8 mouse cellular contexts compared by ENCODE assay signal in the genomic region with DNA sequence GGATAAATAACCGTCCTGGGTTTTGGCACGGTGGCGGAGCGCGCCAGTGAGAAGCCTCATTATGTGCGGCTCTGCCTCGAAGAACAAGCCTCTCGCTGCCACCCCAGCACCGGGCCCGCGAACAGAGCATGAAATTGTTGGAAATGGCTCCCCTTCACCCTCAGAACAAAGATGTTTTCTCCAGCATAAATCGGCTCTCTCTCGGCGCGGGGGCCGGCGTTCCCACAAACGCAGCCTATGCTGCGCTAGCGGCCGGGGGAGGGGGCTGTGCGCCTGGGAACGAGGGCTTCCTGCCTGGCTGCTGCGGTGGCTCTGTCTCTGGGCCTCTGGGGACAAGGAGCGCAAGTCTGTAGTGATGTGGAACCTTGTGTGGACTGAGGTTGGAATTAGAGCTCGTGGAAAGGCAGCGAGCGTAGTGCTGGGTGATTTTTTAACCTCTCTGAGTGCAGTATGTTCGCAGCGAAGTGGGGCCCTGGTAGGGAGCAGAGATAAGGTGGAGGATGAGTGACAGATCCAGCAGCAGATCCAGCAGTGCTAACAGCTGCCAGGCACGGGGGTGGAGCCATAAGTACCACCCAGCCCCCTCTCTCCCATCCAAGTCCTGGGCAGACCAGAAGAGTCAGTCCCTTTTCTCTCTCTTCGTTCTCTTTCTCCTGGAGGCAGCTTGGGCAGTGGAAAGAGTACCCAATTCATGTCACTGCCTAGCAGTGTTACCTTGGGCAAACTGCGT.
A peak's percentile ranks its signal among the peaks of the same experiment; 100 is the strongest.
DNase-seq lines count a peak whose midpoint lies in the region; ATAC-seq lines count a peak whose summit lies in the region.

No protein-coding gene starts in this region.

- peak overlapping the region; percentile 37; the same call in 1 of the 2 replicates for H3K27ac ChIP-seq in heart, embryonic 10.5 days
- H3K27ac ChIP-seq in embryonic facial prominence, embryonic 10.5 days (replicated peaks) = peak overlapping the region; percentile 59; the same call in 1 of the 2 replicates
- H3K27ac ChIP-seq in hindbrain, embryonic 16.5 days (ENCODE audit: low read depth, low read length) = peak overlapping the region; percentile 41
- no peak overlapping the region for H3K27ac ChIP-seq in limb, embryonic 15.5 days

- peaks cover 27% of the 10 kb centered on the region for H3K4me1 ChIP-seq in heart, embryonic 10.5 days
- H3K4me1 ChIP-seq in embryonic facial prominence, embryonic 10.5 days = peaks cover 20% of the 10 kb centered on the region
- H3K4me1 ChIP-seq in hindbrain, embryonic 16.5 days (ENCODE audit: control insufficient read depth, insufficient read depth, low read depth, low read length) = peaks cover 20% of the 10 kb centered on the region
- peaks cover 6% of the 10 kb centered on the region for H3K4me1 ChIP-seq in limb, embryonic 15.5 days

- 6% methylated on average over 33 of the region's 33 CpGs for WGBS in heart, embryonic 10.5 days
- 5% methylated on average over 33 of the region's 33 CpGs for WGBS in embryonic facial prominence, embryonic 10.5 days
- 5% methylated on average over 33 of the region's 33 CpGs for WGBS in hindbrain, embryonic 16.5 days
- 6% methylated on average over 33 of the region's 33 CpGs for WGBS in limb, embryonic 15.5 days

- peak overlapping the region; percentile 58 for H3K4me3 ChIP-seq in heart, embryonic 10.5 days
- peak overlapping the region; percentile 55 for H3K4me3 ChIP-seq in embryonic facial prominence, embryonic 10.5 days
- peak overlapping the region; percentile 36 for H3K4me3 ChIP-seq in hindbrain, embryonic 16.5 days (ENCODE audit: low read length)
- H3K4me3 ChIP-seq in limb, embryonic 15.5 days = peak overlapping the region; percentile 30

- intact Hi-C loops in heart, postnatal 36 days (cut with DNase I) = no loop called here

- H3K27me3 ChIP-seq in heart, embryonic 10.5 days (ENCODE audit: insufficient read depth, poor library complexity, severe bottlenecking) = peaks cover 50% of the 10 kb centered on the region
- H3K27me3 ChIP-seq in embryonic facial prominence, embryonic 10.5 days (replicated peaks; ENCODE audit: low read depth, poor library complexity, severe bottlenecking) = peaks cover 57% of the 10 kb centered on the region
- no peaks in the 10 kb centered on the region for H3K27me3 ChIP-seq in hindbrain, embryonic 16.5 days (replicated peaks; ENCODE audit: control insufficient read depth, insufficient read depth, low read length)
- H3K27me3 ChIP-seq in limb, embryonic 15.5 days = peaks cover 27% of the 10 kb centered on the region

- H3K9ac ChIP-seq in hindbrain, embryonic 16.5 days (ENCODE audit: low read depth, low read length) = peak overlapping the region; percentile 58
- H3K9ac ChIP-seq in limb, embryonic 15.5 days = no peak overlapping the region

- H3K9me3 ChIP-seq in heart, embryonic 10.5 days = no peaks in the 10 kb centered on the region
- H3K9me3 ChIP-seq in embryonic facial prominence, embryonic 10.5 days = no peaks in the 10 kb centered on the region
- no peaks in the 10 kb centered on the region for H3K9me3 ChIP-seq in hindbrain, embryonic 16.5 days (ENCODE audit: control insufficient read depth, low read length)
- no peaks in the 10 kb centered on the region for H3K9me3 ChIP-seq in limb, embryonic 15.5 days

- peak overlapping the region; percentile 60 for H3K4me2 ChIP-seq in hindbrain, embryonic 16.5 days (ENCODE audit: low read length)
- peak overlapping the region; percentile 53 for H3K4me2 ChIP-seq in limb, embryonic 15.5 days

- no peaks in the 10 kb centered on the region for H3K36me3 ChIP-seq in heart, embryonic 10.5 days
- H3K36me3 ChIP-seq in embryonic facial prominence, embryonic 10.5 days (replicated peaks) = no peaks in the 10 kb centered on the region
- no peaks in the 10 kb centered on the region for H3K36me3 ChIP-seq in hindbrain, embryonic 16.5 days (ENCODE audit: control insufficient read depth, insufficient read depth, low read length)
- H3K36me3 ChIP-seq in limb, embryonic 15.5 days = no peaks in the 10 kb centered on the region

- no peak for DNase-seq in heart, embryonic 10.5 days (ENCODE audit: low spot score)
- DNase-seq in heart, postnatal 36 days = no peak
- DNase-seq in embryonic facial prominence, embryonic 10.5 days (ENCODE audit: low spot score) = peak; percentile 62
- peak; percentile 72 for DNase-seq in right cerebral cortex, postnatal 14 days
- DNase-seq in adrenal gland, postnatal 10 days = no peak
- no peak for DNase-seq in adrenal gland, adult 8-10 months

- ATAC-seq in hindbrain, embryonic 16.5 days = peak; percentile 85
- ATAC-seq in limb, embryonic 15.5 days (ENCODE audit: insufficient number of reproducible peaks, low FRiP score, low TSS enrichment, low read depth) = no peak

Comparison
In these comparisons a context has a peak if more than half of its experiments do, and no peak if none do; other contexts are left out.
1. DNase-seq: peak in embryonic facial prominence, embryonic 10.5 days (single experiment) and right cerebral cortex, postnatal 14 days (single experiment); none in heart, embryonic 10.5 days (single experiment), heart, postnatal 36 days (0 of 2), adrenal gland, postnatal 10 days (single experiment) and adrenal gland, adult 8-10 months (single experiment).
2. Peak in every context shown above with its lines, with median percentiles within 50 percentile points of each other: H3K4me3 ChIP-seq.